Mouse (Mus musculus) MEL (cell line): ENCODE data around the gene Polr3k.

Source experiments
- CTCF ChIP-seq, 3 experiments: IDR thresholded peaks in 2 of 3; conservative IDR thresholded peaks in 1 of 3; 2 replicates each; pipeline ENCODE4 v1.5.1; 2011 to 2012; ENCODE audit warnings: low read length in 3 of 3, low read depth in 2 of 3, mild to moderate bottlenecking in 2 of 3, improper control_type of control experiment in 1 of 3, inconsistent platforms in 1 of 3, mixed read lengths in 1 of 3, moderate library complexity in 1 of 3; ENCODE audit not compliant: control insufficient read depth in 1 of 3, insufficient read depth in 1 of 3, poor library complexity in 1 of 3, severe bottlenecking in 1 of 3
- MAFK ChIP-seq: IDR thresholded peaks from 2 replicates; pipeline ENCODE4 v1.6.1; 2011; ENCODE audit warnings: low read depth, mild to moderate bottlenecking, low read length, improper control_type of control experiment, borderline replicate concordance
- MAX ChIP-seq: IDR thresholded peaks from 2 replicates; pipeline ENCODE4 v1.6.1; 2011; ENCODE audit warnings: low read length, improper control_type of control experiment
- NRF1 ChIP-seq: IDR thresholded peaks from 2 replicates; pipeline ENCODE4 v1.6.1; 2014; ENCODE audit warnings: low read depth, mild to moderate bottlenecking, inconsistent platforms, low read length, improper control_type of control experiment, moderate library complexity; ENCODE audit not compliant: poor library complexity, insufficient read depth, severe bottlenecking
- POLR2A ChIP-seq, 2 experiments: IDR thresholded peaks; 2 replicates each; pipeline ENCODE4 v1.6.1; 2011 to 2012; ENCODE audit warnings: low read length in 2 of 2, mild to moderate bottlenecking in 2 of 2, control low read depth in 1 of 2, improper control_type of control experiment in 1 of 2, low read depth in 1 of 2, moderate library complexity in 1 of 2; ENCODE audit not compliant: control insufficient read depth in 1 of 2, insufficient read depth in 1 of 2, poor library complexity in 1 of 2
- UBTF ChIP-seq: IDR thresholded peaks from 2 replicates; pipeline ENCODE4 v1.6.1; 2012; ENCODE audit warnings: low read depth, mild to moderate bottlenecking, inconsistent platforms, low read length, improper control_type of control experiment, moderate library complexity, borderline replicate concordance; ENCODE audit not compliant: insufficient read depth
- ZNF384 ChIP-seq: IDR thresholded peaks from 2 replicates; pipeline ENCODE4 v1.6.1; 2012; ENCODE audit warnings: low read depth, mild to moderate bottlenecking, inconsistent platforms, low read length, improper control_type of control experiment

DNA sequence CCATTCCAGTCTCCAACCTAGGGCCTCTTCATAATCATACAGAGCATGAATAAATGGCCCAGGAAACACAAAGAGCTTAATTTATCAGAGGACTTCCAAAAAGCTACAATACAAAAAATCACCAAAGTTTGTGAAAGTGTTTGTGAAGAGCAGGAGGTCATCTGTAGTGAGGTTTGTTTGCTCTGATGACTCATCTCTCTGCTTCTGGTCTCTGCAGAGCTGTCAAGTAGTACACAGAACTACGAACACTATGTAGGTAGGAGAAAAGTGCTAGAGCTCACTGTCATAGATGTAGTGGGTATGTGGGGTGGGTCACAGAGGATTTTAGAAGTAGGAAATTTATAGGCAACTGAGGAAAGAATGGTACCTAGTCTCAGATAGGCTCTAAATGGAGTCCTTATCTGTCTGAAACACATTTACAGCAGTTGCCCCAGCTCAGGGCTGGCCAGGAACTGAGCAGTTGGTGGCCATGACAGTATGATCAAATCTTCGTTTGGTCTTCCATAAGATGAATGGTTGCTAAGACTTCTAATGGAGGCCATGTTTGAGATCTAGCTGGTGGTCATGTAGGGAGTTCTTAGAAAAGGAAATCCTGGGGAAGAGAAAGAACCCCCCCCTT, 35.0 kb upstream of the Polr3k start:
- TF ChIP-seq CTCF (IDR thresholded peaks at IDR 0.05 in 2 of 3, conservative IDR thresholded peaks at IDR 0.05 in 1 of 3; ENCODE audit: control insufficient read depth in 1 of 3, insufficient read depth in 1 of 3, low read depth in 2 of 3, low read length in 3 of 3, poor library complexity in 1 of 3, severe bottlenecking in 1 of 3) (no peak), POLR2A (IDR thresholded peaks at IDR 0.05; ENCODE audit: control insufficient read depth in 1 of 2, insufficient read depth in 1 of 2, low read depth in 1 of 2, low read length in 2 of 2, poor library complexity in 1 of 2) (no peak), MAFK (no peak), ZNF384 (no peak), UBTF (no peak), NRF1 (no peak), MAX (0 out of 2 replicates have a peak, but pooled peaks have one; percentile 12)
